Mouse (Mus musculus): ENCODE results near the gene Hs6st2.

GRCm38 (mm10) chrX:51712996-51713395 lies 31.3 kb upstream of the Hs6st2 start:
- no peak for TF ChIP-seq GATA1 (IDR thresholded peaks at IDR 0.05; ENCODE audit: borderline replicate concordance, low read length)
- TF ChIP-seq FLI1 (IDR thresholded peaks at IDR 0.05; ENCODE audit: low read length), result no peak

All from megakaryocyte, embryonic 14.5 days (primary cell).